Mouse (Mus musculus) midbrain, embryonic 16.5 days (tissue): ENCODE results near the gene Hist1h1d. TPM values are rescaled to one million over a fixed set of nuclear protein-coding genes. Genes with fewer than 3 reads are reported as not detected.
"Not testable (repeated sequence)": the region's sequence is repeated elsewhere in the genome, so short reads cannot be mapped to it uniquely, and the experiment has no call there.

Experiments
- ATAC-seq: fragments of 200-750 bp; cut with Nextera tagmentation; 2 replicates; pipeline ENCODE4 v1.8.0; 2017; ENCODE audit warnings: moderate TSS enrichment
- H3K27ac ChIP-seq: fragments of 300-500 bp; sonication (generic); 2 replicates; pipeline ENCODE4 v1.5.1; 2014; ENCODE audit warnings: mild to moderate bottlenecking, low read length, mixed read lengths
- H3K27me3 ChIP-seq: fragments of 300-500 bp; sonication (generic); 2 replicates; pipeline ENCODE4 v1.6.1; 2014; ENCODE audit warnings: low read depth, low read length, mixed read lengths; ENCODE audit not compliant: control insufficient read depth, insufficient read depth
- H3K36me3 ChIP-seq: fragments of 300-500 bp; sonication (generic); 2 replicates; pipeline ENCODE4 v1.6.1; 2014; ENCODE audit warnings: mild to moderate bottlenecking, low read length, moderate library complexity, mixed read lengths; ENCODE audit not compliant: control insufficient read depth, insufficient read depth
- H3K4me1 ChIP-seq: fragments of 300-500 bp; sonication (generic); 2 replicates; pipeline ENCODE4 v1.6.1; 2014; ENCODE audit warnings: mild to moderate bottlenecking, low read length, mixed read lengths; ENCODE audit not compliant: control insufficient read depth, insufficient read depth
- H3K4me2 ChIP-seq: fragments of 300-500 bp; sonication (generic); 2 replicates; pipeline ENCODE4 v1.6.1; 2014; ENCODE audit warnings: mild to moderate bottlenecking, low read length, mixed read lengths
- H3K4me3 ChIP-seq: fragments of 300-500 bp; sonication (generic); 2 replicates; pipeline ENCODE4 v1.5.1; 2014; ENCODE audit warnings: low read depth, mild to moderate bottlenecking, low read length, moderate library complexity, mixed read lengths
- H3K9ac ChIP-seq: fragments of 300-500 bp; sonication (generic); 2 replicates; pipeline ENCODE4 v1.6.1; 2014; ENCODE audit warnings: low read depth, low read length, mixed read lengths
- H3K9me3 ChIP-seq: fragments of 300-500 bp; sonication (generic); replicated peaks from 2 replicates; pipeline ENCODE4 v1.6.1; 2014; ENCODE audit warnings: mild to moderate bottlenecking, low read length, mixed read lengths; ENCODE audit not compliant: control insufficient read depth, poor library complexity, severe bottlenecking
- WGBS: fragments of 180-500 bp; shearing (Covaris S2); extraction: QIAGEN DNeasy Blood & Tissue Kit; methylation state at CpG from one replicate; pipeline ENCODE4 v1.1.7; 2014; 5-methylcytosine and 5-hydroxymethylcytosine counted together
- polyA plus RNA-seq: library from polyadenylated mRNA; unstranded; fragments of >200 nt; fragmentation: Nextera tagmentation; extraction: Ambion mirVana; gene quantifications from 2 replicates; pipeline ENCODE4 v1.2.1, GENCODE M21; 2015

Hist1h1d gene
- polyA plus RNA-seq, 1 experiment from 2014 or later, result not detected

DNA sequence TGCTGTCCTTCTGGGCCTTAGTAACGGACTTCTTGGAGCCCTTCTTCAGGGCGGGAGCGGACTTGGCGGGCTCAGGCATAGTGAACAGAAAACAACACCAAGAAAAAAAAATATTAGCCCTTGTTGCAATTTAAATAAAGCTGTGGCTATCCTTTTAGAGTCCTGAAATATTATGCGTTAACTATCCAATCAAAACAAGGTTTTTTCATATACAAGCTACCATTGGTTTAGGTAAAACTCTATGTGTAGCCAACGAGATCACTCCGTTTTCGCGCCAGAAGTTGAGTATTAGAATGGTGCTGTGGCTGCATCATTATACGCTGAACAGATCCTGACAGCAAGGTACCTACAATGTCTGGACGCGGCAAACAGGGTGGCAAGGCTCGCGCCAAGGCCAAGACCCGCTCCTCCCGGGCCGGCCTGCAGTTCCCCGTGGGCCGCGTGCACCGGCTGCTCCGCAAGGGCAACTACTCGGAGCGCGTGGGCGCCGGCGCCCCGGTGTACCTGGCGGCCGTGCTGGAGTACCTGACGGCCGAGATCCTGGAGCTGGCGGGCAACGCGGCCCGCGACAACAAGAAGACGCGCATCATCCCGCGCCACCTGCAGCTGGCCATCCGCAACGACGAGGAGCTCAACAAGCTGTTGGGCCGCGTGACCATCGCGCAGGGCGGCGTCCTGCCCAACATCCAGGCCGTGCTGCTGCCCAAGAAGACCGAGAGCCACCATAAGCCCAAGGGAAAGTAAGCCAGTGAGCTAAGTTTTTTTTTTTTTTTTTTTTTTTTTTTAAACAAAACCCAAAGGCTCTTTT lies 19.3 kb upstream of the Hist1h1d start, which contains the start of gene Hist1h2af:
Hist1h2af (plus strand) TSS at position 347 of the 808 bp plus-strand sequence.
- under 1% methylated on average over 23 of the region's 53 CpGs for WGBS
- H3K27me3 ChIP-seq, H3K36me3 ChIP-seq, H3K9me3 ChIP-seq: not testable (repeated sequence)
- Histone ChIP-seq H3K4me1 (peaks cover 31% of the 10 kb centered on the region), H3K4me3 (peak within 1 kb of the TSS; percentile 48), H3K27ac (peak within 1 kb of the TSS; percentile 75), H3K4me2 (peak within 1 kb of the TSS; percentile 71), H3K9ac (0 out of 2 replicates have a peak within 1 kb of the TSS, but pooled peaks have one; percentile 1)
- ATAC-seq, result peak; percentile 33; the same call in 1 of the 2 replicates

DNA sequence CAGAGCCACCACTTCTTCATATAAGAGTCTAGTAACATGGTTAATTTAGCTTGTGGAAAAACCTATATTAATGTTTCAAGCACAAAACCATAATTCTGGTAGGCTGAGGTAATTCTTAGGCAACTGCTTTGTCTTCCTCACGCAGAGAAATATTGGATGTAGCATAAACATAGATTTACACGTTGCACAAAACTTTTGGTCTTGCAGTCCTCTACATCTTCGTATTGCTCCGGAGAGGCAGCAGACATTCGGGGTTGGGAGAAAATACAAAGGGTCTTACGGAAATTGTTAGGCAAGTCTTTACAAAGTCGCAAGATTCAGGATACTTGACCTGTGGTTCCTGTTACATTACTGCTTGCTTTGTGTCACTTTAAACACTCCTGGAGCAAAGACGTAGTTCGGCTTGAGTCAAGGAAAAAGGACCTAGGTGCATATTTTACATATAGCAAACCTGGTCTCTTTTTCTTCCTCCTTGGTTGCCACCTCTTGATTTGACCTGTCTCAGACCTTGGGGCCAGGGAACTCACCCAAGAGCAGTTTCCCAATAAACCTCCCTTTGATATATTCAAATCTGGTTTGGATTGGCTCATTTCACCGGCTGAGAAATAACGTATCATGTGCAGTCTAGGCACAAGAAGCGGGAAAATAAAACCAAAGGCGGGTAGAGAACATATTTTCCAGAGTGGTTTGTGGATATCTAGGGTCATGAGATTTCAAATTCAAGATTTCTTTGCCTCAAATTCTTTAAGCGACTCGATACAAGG lies 18.5 kb upstream of the Hist1h1d start:
- under 1% methylated on average over 15 of the region's 15 CpGs for WGBS
- no peak for ATAC-seq
- H3K4me1 ChIP-seq, result peaks cover 31% of the 10 kb centered on the region
- H3K9ac ChIP-seq, result 0 out of 2 replicates have a peak overlapping the region, but pooled peaks have one; percentile 1
- peak overlapping the region; percentile 71 for H3K4me2 ChIP-seq
- peak overlapping the region; percentile 54; the same call in 1 of the 2 replicates for H3K27ac ChIP-seq
- H3K36me3 ChIP-seq, result no peaks in the 10 kb centered on the region
- peak overlapping the region; percentile 48 for H3K4me3 ChIP-seq
- H3K27me3 ChIP-seq, result no peaks in the 10 kb centered on the region
- no peaks in the 10 kb centered on the region for H3K9me3 ChIP-seq

GRCm38 (mm10) chr13:23535137-23536075 lies 17.7 kb upstream of the Hist1h1d start, which contains the start of gene Hist1h3g:
Gene Hist1h3g (plus strand): TSS chr13:23535422.
- H3K36me3 ChIP-seq, H3K27me3 ChIP-seq, H3K9me3 ChIP-seq: not testable (repeated sequence)
- under 1% methylated on average over 49 of the region's 62 CpGs for WGBS
- peak within 1 kb of the TSS; percentile 54; the same call in 1 of the 2 replicates for H3K27ac ChIP-seq
- peak; percentile 90 for ATAC-seq
- peak within 1 kb of the TSS; percentile 71 for H3K4me2 ChIP-seq
- peak within 1 kb of the TSS; percentile 48 for H3K4me3 ChIP-seq
- 0 out of 2 replicates have a peak within 1 kb of the TSS, but pooled peaks have one; percentile 30 for H3K9ac ChIP-seq
- peaks cover 27% of the 10 kb centered on the region for H3K4me1 ChIP-seq

DNA sequence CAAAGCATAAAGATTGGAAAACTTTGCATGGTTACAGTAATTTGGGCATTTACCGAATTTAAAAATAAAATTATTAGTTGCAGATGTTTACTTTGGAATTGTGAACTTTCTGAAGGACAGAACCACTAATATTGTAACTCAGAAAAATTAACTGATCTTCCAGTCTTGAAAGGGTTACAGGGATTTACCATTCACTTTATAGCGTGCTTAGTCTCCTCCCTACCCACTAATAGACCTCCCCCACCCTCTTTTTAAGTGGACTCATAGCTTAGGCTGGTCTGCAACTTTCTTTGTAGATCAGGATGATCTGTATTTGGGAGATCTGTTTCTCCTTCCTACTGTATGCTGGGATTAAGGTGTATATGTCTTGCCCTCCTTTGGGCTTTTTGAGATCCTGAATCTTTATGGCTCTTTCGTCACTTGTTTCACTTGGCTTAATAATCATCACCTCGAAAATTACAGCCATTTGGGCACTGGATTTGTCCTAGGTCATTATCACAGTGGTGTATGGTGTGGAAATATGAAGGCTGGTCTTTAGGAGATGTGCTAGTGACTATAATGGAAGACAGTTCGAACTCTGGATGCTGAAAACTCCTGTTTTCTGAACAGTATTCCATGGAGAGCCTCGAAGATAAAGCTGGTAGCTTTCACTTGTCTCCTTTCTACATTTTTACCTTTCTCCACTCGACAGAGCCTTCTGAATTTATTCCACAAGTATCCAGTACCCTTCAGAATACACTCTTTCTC lies 16.8 kb upstream of the Hist1h1d start:
- Histone ChIP-seq H3K4me3 (no peak overlapping the region), H3K9me3 (no peaks in the 10 kb centered on the region), H3K36me3 (no peaks in the 10 kb centered on the region), H3K4me1 (peaks cover 27% of the 10 kb centered on the region), H3K9ac (no peak overlapping the region), H3K4me2 (peak overlapping the region; percentile 17; the same call in 1 of the 2 replicates), H3K27ac (no peak overlapping the region), H3K27me3 (no peaks in the 10 kb centered on the region)
- ATAC-seq, result no peak
- 19% methylated on average over 7 of the region's 7 CpGs for WGBS

- H3K27ac ChIP-seq, result no peak overlapping the region
- no peaks in the 10 kb centered on the region for H3K9me3 ChIP-seq
- no peak overlapping the region for H3K4me3 ChIP-seq
- no peak for ATAC-seq
- H3K4me1 ChIP-seq, result peaks cover 23% of the 10 kb centered on the region
- no peak overlapping the region for H3K4me2 ChIP-seq
- no peak overlapping the region for H3K9ac ChIP-seq
- H3K27me3 ChIP-seq, result no peaks in the 10 kb centered on the region
- no peaks in the 10 kb centered on the region for H3K36me3 ChIP-seq
- 79% methylated on average over 3 of the region's 3 CpGs for WGBS
Observed at GRCm38 (mm10) chr13:23537006-23537710, 15.9 kb upstream of the Hist1h1d start.

GRCm38 (mm10) chr13:23538249-23538648 lies 14.8 kb upstream of the Hist1h1d start:
- no peak for ATAC-seq
- no peak overlapping the region for H3K9ac ChIP-seq
- no peak overlapping the region for H3K4me2 ChIP-seq
- H3K4me1 ChIP-seq, result peaks cover 16% of the 10 kb centered on the region
- H3K36me3 ChIP-seq, result no peaks in the 10 kb centered on the region
- no peak overlapping the region for H3K27ac ChIP-seq
- WGBS, result 79% methylated on average over 5 of the region's 5 CpGs
- no peak overlapping the region for H3K4me3 ChIP-seq
- no peaks in the 10 kb centered on the region for H3K9me3 ChIP-seq
- no peaks in the 10 kb centered on the region for H3K27me3 ChIP-seq

- H3K36me3 ChIP-seq, result not testable (repeated sequence)
Observed at GRCm38 (mm10) chr13:23539821-23540220, 13.2 kb upstream of the Hist1h1d start.

More at GRCm38 (mm10) chr13:23539821-23540220, 13.2 kb upstream of the Hist1h1d start:
- 80% methylated on average over 1 of the region's 1 CpGs for WGBS
- not testable (repeated sequence) for H3K27ac ChIP-seq, H3K4me2 ChIP-seq, H3K27me3 ChIP-seq, H3K9me3 ChIP-seq, ATAC-seq, H3K4me3 ChIP-seq, H3K9ac ChIP-seq, H3K4me1 ChIP-seq
